ENCODE assay signal across 12 mouse cellular contexts in genomic region chr11:82183281-82183935, GRCm38 (mm10).
DNase-seq lines count a peak whose midpoint lies in the region; ATAC-seq lines count a peak whose summit lies in the region.
"Had no signal": no experiment of that assay in that cellular context is flagged by ENCODE, and none has a peak within 500 bp of the region (broad histone marks: within the 10 kb centered on the region; RNA-seq: fewer than 3 reads in every experiment).

No protein-coding gene starts in this region.

- peak; percentile 95 for ATAC-seq in CD4-positive, CD25-positive, alpha-beta regulatory T cell, adult 4 months
- ATAC-seq in hematopoietic stem cell, adult 5-6 weeks (replicated peaks in 1 of 2; ENCODE audit: insufficient read depth in 1 of 2, low FRiP score in 2 of 2, low TSS enrichment in 1 of 2, low read depth in 1 of 2, poor library complexity in 2 of 2, severe bottlenecking in 2 of 2) = peak; percentile 57 to 74

- DNase-seq in CD4-positive helper T cell, adult 2 months (ENCODE audit: low read depth, low spot score) = peak; percentile 81
- DNase-seq in thymus, postnatal 0 days (ENCODE audit: low spot score) = peak; percentile 85
- DNase-seq in gastrocnemius, adult 8-10 months (ENCODE audit: low spot score in 2 of 2) = no peak
- no peak for DNase-seq in embryo, embryonic 10 days (ENCODE audit: low spot score)
- DNase-seq in urinary bladder, postnatal 14 days (ENCODE audit: low spot score) = no peak
- DNase-seq: adrenal gland, postnatal 14 days; cerebellum, adult 2 months; heart, adult 2 months; kidney, adult 9 months; lung, postnatal 36 days had no signal

Comparison
In these comparisons a context has a peak if more than half of its experiments do, and no peak if none do; other contexts are left out.
1. DNase-seq: peak in CD4-positive helper T cell, adult 2 months (single experiment) and thymus, postnatal 0 days (single experiment); none in gastrocnemius, adult 8-10 months (0 of 2), embryo, embryonic 10 days (single experiment) and urinary bladder, postnatal 14 days (single experiment).